Mouse (Mus musculus) cerebellum, postnatal 4 days (tissue): ENCODE measurements around the gene Gm9195.

ENCODE experiments used
- DNase-seq, 2 experiments: peaks; one replicate each; pipeline ENCODE4 v3.0.0; 2022; ENCODE audit warnings: low spot score in 2 of 2, mixed read lengths in 1 of 2

Gm9195 gene

DNA sequence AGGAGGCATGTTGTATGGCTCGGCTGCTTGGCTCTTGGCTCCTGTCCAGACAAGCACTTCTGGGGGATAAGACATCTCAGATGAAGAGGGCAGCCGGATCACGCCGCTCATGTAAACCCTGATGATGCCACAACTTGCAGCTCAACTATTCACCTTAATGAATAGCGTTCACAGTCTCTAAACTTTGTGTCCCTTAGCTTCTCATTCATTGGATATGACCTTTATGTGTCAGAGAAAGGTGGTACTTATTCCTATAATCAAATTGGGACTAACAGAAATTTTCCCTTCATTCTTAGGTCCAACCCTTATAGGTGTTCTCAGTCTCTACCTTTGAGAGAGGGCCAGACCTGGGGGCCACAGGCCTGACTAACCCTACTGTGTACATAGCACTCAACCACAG lies at the start of gene Gm9195:
TSS of gene Gm9195 (minus strand) at position 101 of the 400 bp plus-strand sequence.
- DNase-seq: no peak

DNA sequence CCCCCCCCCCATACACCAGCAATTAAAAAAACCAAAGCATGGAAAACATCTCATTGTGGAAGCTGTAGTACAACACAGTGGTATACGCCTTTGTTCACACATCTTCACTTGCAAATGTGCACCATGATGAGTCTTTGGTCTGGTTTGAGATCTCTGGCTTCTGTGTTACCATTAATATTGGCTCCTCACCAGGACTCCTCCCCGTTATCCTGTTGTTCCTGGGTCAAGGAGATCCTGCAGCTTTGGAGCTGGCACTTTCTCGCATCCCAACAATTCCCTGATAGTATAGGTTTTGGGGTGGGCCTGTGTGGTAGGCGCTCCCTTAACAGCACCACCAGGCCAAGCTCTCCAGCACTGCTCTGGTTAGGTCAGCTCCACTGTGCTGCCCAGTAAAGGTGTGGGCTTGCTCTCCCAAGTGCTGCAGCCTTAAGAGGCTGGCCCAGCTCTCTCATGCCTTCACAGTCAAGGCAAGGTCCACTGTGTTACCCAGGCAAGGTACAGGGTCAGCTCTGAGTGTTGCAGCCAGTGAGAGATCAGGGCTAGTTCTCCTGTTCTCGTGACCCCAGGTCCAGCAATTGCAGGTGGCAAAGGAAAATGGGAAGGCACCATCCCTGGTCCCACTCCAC lies 44.9 kb upstream of the Gm9195 start:
- DNase-seq: no peak

- no peak for DNase-seq
These were observed 42.2 kb upstream of the Gm9195 start for GRCm38 (mm10) chr14:72533862-72534261.

GRCm38 (mm10) chr14:72532028-72532917 lies 40.6 kb upstream of the Gm9195 start:
- DNase-seq: peak in 1 of 2 experiments; percentile 19

DNA sequence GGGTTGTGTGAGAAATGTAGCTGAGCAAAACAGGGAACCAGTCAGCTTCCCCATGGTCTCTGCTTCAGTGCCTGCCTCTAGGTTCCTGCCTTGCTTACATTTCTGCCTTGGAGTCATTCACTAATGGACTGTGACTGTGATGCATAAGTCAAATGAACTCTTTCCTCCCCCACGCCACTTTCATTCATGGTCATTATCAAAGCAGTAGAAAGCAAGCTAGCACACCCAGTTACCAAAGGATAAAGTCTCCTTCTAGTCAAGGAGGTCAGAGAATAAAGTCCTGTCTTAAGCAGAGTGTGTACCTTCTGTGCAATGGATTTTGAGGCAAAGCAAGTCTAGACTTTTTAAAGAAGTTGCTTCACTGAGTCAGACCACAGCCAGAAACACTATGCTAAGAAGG lies 35.5 kb upstream of the Gm9195 start:
- DNase-seq: no peak

GRCm38 (mm10) chr14:72519561-72519960 lies 27.9 kb upstream of the Gm9195 start:
- DNase-seq: no peak

DNA sequence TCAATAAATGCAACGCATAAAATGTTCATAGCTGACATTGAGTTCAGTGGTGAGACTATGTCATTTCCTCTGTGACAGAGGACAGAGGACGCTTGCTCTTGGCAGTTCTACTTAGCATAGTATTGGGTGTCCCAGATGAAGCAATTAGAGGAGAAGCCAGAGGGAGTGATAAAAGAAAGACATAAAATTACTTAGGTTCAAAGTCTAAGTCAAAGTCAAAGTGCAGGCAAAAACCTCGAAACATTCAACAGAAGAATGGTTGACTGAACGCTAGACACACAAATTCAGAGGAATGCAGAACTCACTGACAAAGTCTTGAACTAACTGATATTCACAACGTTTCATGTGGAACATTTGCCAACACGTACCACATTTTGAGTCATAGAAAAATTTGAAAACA lies 27.1 kb upstream of the Gm9195 start:
- DNase-seq: no peak

- DNase-seq: peak in 1 of 2 experiments; percentile 66
These were observed 24.7 kb upstream of the Gm9195 start for GRCm38 (mm10) chr14:72516376-72516775.

DNA sequence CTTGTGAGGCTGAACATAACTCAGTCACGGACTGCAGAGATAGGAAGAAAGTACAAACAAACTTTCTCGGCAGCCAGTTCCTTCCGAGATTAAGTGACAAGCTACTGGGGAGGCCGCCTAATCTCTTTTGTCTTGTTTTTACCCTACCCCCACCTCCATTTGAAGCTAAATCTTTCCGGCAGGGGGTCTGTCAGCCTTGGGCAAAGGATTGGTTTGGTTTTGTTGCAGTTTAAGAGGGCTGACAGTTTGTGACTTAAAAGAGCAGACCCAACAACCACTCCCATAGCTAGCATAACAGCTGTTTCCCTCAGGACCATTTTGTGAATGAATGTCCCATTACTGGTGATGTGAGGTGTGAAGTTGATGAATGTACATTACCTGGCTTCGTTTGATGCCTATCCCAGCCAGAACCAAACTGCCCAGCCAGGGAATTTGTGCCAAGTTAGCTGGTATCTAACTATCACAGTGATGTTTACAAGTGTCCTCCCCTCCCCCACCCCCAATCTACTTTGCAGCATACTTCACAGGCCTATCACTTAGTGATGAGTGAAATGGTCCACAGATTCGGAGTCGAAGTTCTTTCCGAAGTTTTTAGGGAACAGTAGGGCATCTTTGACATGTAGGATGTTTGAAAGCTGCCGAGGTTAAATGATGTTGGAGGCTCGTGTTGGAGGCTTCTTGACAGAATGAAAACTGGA lies 15.2 kb upstream of the Gm9195 start:
- no peak for DNase-seq

DNA sequence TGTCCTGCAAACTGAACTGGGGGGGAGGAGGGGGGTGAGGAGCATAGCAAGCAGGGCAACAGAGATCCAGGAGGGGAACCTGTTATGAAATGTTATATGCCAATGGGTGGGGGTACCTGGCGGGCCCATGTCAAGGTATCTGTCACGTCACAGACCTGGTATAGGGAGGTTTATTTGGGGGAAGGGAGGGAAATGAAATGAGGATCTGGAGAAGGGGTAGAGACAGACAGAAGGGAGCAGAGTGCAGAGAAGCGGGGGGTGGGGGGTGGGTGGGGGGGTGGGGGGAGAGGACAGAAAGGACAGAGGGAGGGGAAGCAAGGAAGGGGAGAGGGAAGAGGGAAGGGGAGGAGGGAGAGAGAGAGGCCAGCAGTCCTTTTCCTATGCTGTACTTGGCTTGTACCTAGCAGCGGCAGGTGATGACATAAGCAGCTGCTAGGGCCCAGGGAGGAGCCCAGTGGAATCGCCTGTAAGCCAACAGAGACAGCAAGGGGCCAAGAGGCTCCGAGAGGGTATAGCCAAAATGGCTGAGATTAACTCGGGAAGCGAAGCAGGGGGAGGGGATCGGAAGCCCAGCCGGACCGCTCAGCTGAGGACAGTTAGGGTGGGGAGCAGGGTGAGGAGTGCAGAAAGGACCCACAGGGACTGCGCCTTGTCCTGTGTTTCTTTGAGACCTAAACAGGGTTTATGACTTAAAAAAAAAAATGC lies 14.5 kb upstream of the Gm9195 start:
- peak in 1 of 2 experiments; percentile 12 for DNase-seq

GRCm38 (mm10) chr14:72504985-72505384 lies 13.3 kb upstream of the Gm9195 start:
- DNase-seq: no peak

DNA sequence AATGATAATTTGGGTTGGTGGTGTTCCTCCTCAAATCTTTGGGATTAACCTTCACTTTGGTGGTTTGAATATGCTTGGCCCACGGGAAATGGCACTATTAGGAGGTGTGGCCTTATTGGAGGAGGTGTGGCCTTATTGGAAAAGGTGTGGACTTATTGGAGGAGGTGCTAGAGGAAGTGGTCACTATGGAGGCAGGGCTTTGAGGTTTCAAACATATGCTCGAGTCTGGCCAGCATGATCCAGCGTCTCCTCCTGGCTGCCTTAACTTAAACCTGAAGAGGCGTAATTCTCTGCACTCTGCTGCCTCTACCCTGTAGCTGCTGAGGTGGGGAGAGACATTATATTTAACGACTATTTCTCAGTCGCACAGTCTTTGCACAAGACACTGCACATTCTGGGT lies 11.6 kb upstream of the Gm9195 start:
- no peak for DNase-seq

DNA sequence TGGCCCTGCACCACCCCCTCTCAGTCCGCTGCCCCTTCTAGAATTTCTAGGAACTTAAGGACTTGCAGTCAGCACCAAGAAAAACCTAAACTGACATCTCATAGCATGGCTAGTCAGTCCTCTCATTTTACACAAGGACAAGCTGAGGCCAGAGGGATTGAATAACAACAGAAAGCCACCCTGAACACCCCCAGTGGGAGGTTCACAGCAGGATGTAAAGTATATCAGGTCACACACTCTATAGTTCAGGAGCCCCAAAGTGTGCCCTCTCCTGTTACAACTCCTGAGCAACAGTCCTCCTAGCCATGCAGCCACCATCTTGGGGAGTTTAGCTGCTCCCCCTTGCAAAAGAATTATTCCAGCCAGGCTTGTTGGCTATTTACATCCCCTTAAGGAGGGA lies 2.1 kb upstream of the Gm9195 start:
- no peak for DNase-seq

DNA sequence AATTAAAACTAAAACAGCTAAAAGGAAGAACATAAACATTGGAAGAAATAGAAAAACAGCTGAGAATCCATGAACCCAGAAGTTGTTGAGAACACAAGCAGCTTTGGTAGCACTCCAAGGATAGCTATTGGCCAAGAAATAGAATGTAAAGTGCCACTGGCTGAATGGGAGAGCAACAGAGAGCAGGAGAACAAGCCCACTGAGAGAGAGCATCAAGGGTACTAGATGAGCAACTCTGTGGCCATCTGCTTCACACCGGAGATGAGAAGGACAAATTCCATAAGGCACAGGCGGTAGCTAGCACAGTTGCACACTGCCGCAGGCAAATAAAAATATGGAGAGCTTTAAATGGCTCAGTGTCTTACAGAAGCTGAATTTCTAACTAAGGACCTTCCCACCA lies 1.3 kb downstream of the Gm9195 start:
- DNase-seq: no peak

GRCm38 (mm10) chr14:72474501-72474900 lies 17.1 kb downstream of the Gm9195 start:
- DNase-seq: no peak

DNA sequence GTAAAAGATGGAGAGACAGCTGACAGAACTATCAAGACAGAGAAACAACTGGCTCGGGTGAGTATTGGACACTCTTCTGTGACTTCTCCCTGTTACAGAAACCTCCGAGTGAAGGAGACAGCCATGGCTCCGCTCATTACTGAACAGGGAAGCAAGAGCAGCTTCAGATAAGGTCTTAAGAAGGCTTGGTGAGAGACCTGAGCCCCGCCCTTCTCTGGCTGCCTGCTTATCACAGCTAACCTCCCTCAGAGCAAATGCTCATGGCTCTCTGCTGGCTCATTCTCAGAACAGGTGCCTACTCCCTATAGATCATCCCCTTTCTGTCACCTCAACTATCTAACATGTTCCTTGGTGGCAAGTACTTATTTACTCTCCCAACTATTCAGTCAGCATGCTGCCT lies 23.2 kb downstream of the Gm9195 start:
- no peak for DNase-seq

DNA sequence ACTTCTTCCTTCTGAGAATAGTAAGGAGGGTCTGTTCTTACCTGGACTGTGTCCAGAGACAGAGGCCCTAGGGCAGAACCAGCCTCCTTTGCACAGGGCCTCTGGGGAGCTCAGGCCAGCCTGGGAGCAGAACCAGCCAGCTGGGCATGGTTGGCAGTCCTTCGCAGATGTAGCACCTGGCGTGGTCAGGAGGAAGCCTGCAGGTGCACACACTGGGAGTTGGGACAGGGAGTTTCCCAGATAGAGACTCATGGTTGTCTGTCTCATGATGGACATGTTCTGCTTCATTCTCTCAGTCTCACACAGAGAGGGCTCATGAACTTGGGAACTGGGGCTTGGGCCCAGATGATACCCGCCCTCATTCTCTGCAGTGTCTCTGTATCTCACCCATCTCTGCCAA lies 25.3 kb downstream of the Gm9195 start:
- no peak for DNase-seq

GRCm38 (mm10) chr14:72461591-72461990 lies 30.0 kb downstream of the Gm9195 start:
- no peak for DNase-seq

DNA sequence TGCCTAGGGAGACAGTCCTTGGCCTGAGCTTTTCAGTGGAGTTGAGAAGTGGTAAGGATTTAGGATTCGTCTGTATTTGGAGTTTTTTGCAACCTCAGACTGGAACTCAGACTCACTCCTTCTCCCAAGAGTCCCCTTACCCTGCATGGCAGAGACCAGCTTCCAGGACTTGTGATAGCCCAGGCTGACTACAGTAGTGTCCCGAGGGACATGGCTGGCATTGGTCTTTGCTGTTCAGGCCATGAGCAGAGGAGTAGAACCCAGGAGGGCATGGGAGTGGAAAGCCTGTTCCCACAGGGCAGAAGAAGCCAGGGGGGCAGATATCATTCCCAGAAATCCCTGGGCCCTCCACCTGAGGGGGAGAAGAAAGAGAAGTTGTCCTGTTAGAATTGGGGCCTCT lies 31.3 kb downstream of the Gm9195 start:
- no peak for DNase-seq

DNA sequence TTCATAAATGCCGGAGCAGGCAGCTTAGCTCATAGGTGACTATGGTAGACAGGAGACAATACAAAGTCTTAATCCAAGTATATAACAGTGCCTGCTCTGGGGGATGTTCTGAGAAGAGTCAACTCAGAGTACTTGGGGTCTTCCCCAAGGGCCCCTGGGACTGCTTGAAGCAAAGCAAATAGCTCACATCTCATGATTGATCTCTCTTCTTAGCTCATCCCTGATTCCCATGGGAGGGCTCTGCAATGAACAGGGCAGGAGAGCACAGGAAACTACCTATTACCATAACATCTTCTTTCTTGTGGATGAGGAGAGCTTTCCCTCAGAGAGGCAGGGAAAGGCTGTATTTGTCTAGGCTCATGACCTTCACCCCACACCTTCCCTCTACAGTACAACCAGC lies 32.7 kb downstream of the Gm9195 start:
- DNase-seq: no peak

DNA sequence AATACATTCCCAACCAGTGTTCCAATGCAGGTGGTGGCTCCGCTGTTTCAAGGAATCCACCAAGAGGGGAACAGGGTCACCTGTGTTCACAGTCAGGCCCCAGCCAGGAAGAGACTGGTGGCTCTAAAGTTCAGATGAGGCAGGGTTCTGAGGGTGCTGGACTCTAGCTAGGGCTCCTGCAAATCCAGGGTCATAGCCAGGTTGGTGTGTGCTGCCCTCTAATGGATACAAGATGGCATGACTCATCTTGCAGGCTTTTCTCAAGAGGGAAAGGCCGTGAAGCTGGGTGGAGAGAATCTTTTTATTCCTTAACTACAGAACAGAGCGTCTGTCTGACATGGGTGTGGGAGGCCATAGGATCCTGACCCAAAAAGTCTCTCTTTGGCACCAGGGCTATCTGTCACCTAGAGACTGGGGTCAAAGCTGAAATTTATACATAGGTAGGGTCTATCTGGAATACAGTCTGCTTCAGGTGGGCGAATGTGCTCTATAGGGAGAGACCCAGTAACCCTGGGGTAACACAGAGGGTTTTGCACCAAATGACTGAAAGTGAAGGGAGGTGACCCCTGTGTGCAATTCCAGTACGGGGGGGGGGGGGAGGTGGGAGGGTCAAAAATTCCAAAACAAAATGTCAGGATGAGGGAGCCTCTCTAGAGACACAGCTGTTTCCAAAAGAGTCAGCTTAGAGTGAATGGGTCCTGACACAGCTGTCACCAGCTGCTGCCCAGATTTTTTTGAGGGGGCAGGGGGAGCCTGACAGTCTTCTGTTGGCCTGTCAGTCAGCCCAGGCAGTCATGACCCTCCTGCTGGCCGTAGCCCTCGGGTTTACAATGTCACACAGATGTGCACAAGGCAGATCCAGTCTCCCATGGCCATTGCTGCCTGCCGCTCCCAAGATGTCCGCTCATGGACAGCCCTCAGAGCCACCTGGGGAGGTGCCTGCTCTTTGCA lies 44.2 kb downstream of the Gm9195 start:
- DNase-seq: peak in 1 of 2 experiments; percentile 24
